Mouse (Mus musculus) hindbrain, embryonic 16.5 days (tissue): ENCODE results near the gene Tescl. TPM values are rescaled to one million over a fixed set of nuclear protein-coding genes. Genes with fewer than 3 reads are reported as not detected.

Experiments
- ATAC-seq: fragments of 200-750 bp; cut with Nextera tagmentation; 2 replicates; pipeline ENCODE4 v1.8.0; 2017; ENCODE audit warnings: moderate TSS enrichment, moderate library complexity
- H3K27ac ChIP-seq: fragments of 300-500 bp; sonication (generic); 2 replicates; pipeline ENCODE4 v1.5.1; 2014; ENCODE audit warnings: low read depth, mild to moderate bottlenecking, control low read depth, low read length, moderate library complexity
- H3K27me3 ChIP-seq: fragments of 300-500 bp; sonication (generic); replicated peaks from 2 replicates; pipeline ENCODE4 v1.6.1; 2014; ENCODE audit warnings: low read length; ENCODE audit not compliant: control insufficient read depth, insufficient read depth
- H3K36me3 ChIP-seq: fragments of 300-500 bp; sonication (generic); 2 replicates; pipeline ENCODE4 v1.6.1; 2014; ENCODE audit warnings: mild to moderate bottlenecking, low read length, moderate library complexity, mixed read lengths; ENCODE audit not compliant: control insufficient read depth, insufficient read depth
- H3K4me1 ChIP-seq: fragments of 300-500 bp; sonication (generic); 2 replicates; pipeline ENCODE4 v1.6.1; 2014; ENCODE audit warnings: low read depth, low read length; ENCODE audit not compliant: control insufficient read depth, insufficient read depth
- H3K4me2 ChIP-seq: fragments of 300-500 bp; sonication (generic); 2 replicates; pipeline ENCODE4 v1.6.1; 2014; ENCODE audit warnings: mild to moderate bottlenecking, low read length, control low read depth, moderate library complexity
- H3K4me3 ChIP-seq: fragments of 300-500 bp; sonication (generic); 2 replicates; pipeline ENCODE4 v1.5.1; 2014; ENCODE audit warnings: mild to moderate bottlenecking, low read length, control low read depth, moderate library complexity
- H3K9ac ChIP-seq: fragments of 300-500 bp; sonication (generic); 2 replicates; pipeline ENCODE4 v1.6.1; 2014; ENCODE audit warnings: low read depth, mild to moderate bottlenecking, control low read depth, low read length, moderate library complexity
- H3K9me3 ChIP-seq: fragments of 300-500 bp; sonication (generic); 2 replicates; pipeline ENCODE4 v1.6.1; 2014; ENCODE audit warnings: mild to moderate bottlenecking, low read length, moderate library complexity; ENCODE audit not compliant: control insufficient read depth
- WGBS: fragments of 180-500 bp; shearing (Covaris S2); extraction: QIAGEN DNeasy Blood & Tissue Kit; methylation state at CpG from one replicate; pipeline ENCODE4 v1.1.7; 2014; 5-methylcytosine and 5-hydroxymethylcytosine counted together
- microRNA-seq: library from miRNA; unstranded; fragments of <30 nt; microRNA quantifications from one replicate; pipeline ENCODE4, GENCODE M21; 2017
- polyA plus RNA-seq: library from polyadenylated mRNA; unstranded; fragments of >200 nt; fragmentation: Nextera tagmentation; extraction: Ambion mirVana; gene quantifications from 2 replicates; pipeline ENCODE4 v1.2.1, GENCODE M21; 2015

The Tescl gene
- polyA plus RNA-seq, 1 experiment from 2014 or later, result 0.25 TPM

DNA sequence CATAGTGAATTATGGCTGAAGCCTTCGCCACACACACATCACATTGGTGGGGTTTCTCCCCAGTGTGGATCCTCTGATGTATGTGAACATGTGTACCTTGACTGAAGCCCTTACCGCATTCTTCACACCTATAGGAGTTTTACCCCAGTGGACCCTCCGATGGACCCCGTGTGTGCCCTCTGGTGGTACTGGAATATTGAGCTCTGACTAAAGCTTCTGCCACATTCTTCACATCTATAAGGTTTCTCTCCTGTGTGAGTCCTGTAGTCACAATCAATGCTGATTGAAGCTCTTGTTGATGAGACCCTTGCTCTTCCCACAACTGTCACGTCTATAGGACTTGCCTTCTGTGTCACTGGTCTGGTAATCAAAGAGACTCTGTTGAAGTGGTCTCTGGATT lies 46.1 kb downstream of the Tescl start:
- ATAC-seq, result no peak
- H3K9ac ChIP-seq, result no peak overlapping the region
- WGBS, result 86% methylated on average over 5 of the region's 5 CpGs
- no peak overlapping the region for H3K4me3 ChIP-seq
- no peak overlapping the region for H3K27ac ChIP-seq
- H3K4me2 ChIP-seq, result no peak overlapping the region
- H3K4me1 ChIP-seq, result no peaks in the 10 kb centered on the region
- peaks cover 41% of the 10 kb centered on the region for H3K36me3 ChIP-seq
- H3K9me3 ChIP-seq, result no peaks in the 10 kb centered on the region
- no peaks in the 10 kb centered on the region for H3K27me3 ChIP-seq

DNA sequence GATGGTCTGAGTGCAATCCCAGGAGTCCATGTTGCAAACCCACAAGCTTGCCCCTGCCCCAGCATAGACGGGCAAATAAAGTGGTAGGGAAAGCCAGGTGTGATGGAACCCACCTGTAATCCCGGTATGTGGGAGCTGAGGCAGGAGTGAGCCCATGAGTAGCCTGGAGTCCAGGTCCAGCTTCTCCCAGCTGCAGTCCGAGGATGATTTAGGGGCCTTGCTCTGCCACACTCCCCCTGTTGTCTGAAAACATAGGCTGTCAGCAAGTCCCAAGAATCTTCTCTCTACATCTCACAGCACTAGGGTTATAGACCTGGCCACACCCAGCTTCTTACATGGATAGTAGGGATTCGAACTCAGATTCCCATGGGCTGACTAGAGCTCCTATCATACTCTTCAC lies 46.8 kb downstream of the Tescl start:
- Histone ChIP-seq H3K4me1 (no peaks in the 10 kb centered on the region), H3K27ac (no peak overlapping the region), H3K36me3 (peaks cover 34% of the 10 kb centered on the region), H3K9me3 (no peaks in the 10 kb centered on the region), H3K4me3 (no peak overlapping the region), H3K9ac (no peak overlapping the region), H3K27me3 (no peaks in the 10 kb centered on the region), H3K4me2 (no peak overlapping the region)
- 80% methylated on average over 4 of the region's 4 CpGs for WGBS
- no peak for ATAC-seq

DNA sequence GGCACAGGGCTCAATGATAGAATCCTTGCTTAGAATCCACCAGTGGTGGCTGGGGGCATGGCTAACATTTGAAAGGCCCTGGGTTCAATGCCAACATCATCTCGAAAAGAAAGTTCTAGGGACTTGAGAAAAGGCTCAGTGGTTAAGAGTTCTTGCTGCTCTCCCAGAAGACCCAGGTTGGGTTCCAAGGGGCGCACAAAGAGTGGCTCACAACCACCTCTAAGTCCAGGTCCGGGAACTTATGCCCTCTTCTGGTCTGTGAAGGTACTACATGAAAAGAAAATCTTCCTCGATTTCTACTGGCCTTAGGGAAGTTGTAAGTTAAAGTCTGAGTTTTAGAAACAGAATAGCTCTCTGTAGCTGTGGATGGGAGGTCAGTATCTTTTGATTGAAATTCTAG lies 47.6 kb downstream of the Tescl start:
- ATAC-seq, result no peak
- H3K4me1 ChIP-seq, result no peaks in the 10 kb centered on the region
- no peak overlapping the region for H3K4me2 ChIP-seq
- H3K4me3 ChIP-seq, result no peak overlapping the region
- H3K9me3 ChIP-seq, result no peaks in the 10 kb centered on the region
- no peak overlapping the region for H3K9ac ChIP-seq
- no peak overlapping the region for H3K27ac ChIP-seq
- H3K27me3 ChIP-seq, result no peaks in the 10 kb centered on the region
- WGBS, result 51% methylated on average over 4 of the region's 4 CpGs
- H3K36me3 ChIP-seq, result peaks cover 26% of the 10 kb centered on the region

Small RNAs within 50 kb of the gene (microRNA-seq; reads per million reads assigned to microRNA genes)
- gene Gm27592, result not detected

Other genes with a start within 250 kb of the Tescl start
- gene Zfp112, start 221.6 kb downstream of the Tescl start, polyA plus RNA-seq, result 9.6 and 10.3 TPM in 2 replicates
- 23.6 and 25.0 TPM in 2 replicates for gene Zfp235, start 199.8 kb downstream of the Tescl start, polyA plus RNA-seq
- 4.2 and 4.6 TPM in 2 replicates for gene Zfp114, start 158.9 kb downstream of the Tescl start, polyA plus RNA-seq
- 4.2 and 4.5 TPM in 2 replicates for gene Zfp111, start 122.5 kb downstream of the Tescl start, polyA plus RNA-seq
- 4.2 and 4.9 TPM in 2 replicates for gene Zfp109, start 96.4 kb downstream of the Tescl start, polyA plus RNA-seq
- 5.7 and 6.1 TPM in 2 replicates for gene Zfp108, start 79.1 kb downstream of the Tescl start, polyA plus RNA-seq
- gene Zfp93, start 63.5 kb downstream of the Tescl start, polyA plus RNA-seq, result 6.4 and 8.2 TPM in 2 replicates
- gene Zfp61, start 32.7 kb downstream of the Tescl start, polyA plus RNA-seq, result 41.4 and 42.1 TPM in 2 replicates
- gene Zfp94, start 17.3 kb downstream of the Tescl start, polyA plus RNA-seq, result 19.2 and 19.8 TPM in 2 replicates
- not detected in 2 replicates for gene Lypd5, start 15.3 kb upstream of the Tescl start, polyA plus RNA-seq
- gene Kcnn4, start 36.3 kb upstream of the Tescl start, polyA plus RNA-seq, result 2.5 and 3.2 TPM in 2 replicates
- gene Smg9, start 65.7 kb upstream of the Tescl start, polyA plus RNA-seq, result 38.2 and 38.9 TPM in 2 replicates
- not detected in 2 replicates for gene Irgc1, start 118.4 kb upstream of the Tescl start, polyA plus RNA-seq
- gene Plaur, start 128.5 kb upstream of the Tescl start, polyA plus RNA-seq, result 1.8 and 2.2 TPM in 2 replicates
- 47.0 and 68.0 TPM in 2 replicates for gene Cadm4, start 148.1 kb upstream of the Tescl start, polyA plus RNA-seq
- gene Zfp428, start 173.1 kb upstream of the Tescl start, polyA plus RNA-seq, result 272 and 277 TPM in 2 replicates
- gene AC161166.1, start 178.5 kb upstream of the Tescl start, polyA plus RNA-seq, result 1.0 and 1.1 TPM in 2 replicates
- gene Irgq, start 196.8 kb upstream of the Tescl start, polyA plus RNA-seq, result 19.2 and 24.7 TPM in 2 replicates
- gene Pinlyp, start 212.2 kb upstream of the Tescl start, polyA plus RNA-seq, result not detected in 2 replicates
- gene Xrcc1, start 212.4 kb upstream of the Tescl start, polyA plus RNA-seq, result 63.8 and 74.3 TPM in 2 replicates